Mouse (Mus musculus) inflammation-experienced regulatory T-cells, adult 6 months (primary cell): ENCODE data around the gene Espl1. TPM values are rescaled to one million over a fixed set of nuclear protein-coding genes. Genes with fewer than 3 reads are reported as not detected.

Experiments
- polyA plus RNA-seq, 3 experiments: library from polyadenylated mRNA; unstranded; fragments of 100-300 nt; shearing (Covaris generic); gene quantifications; one replicate each; pipeline ENCODE4 v1.2.1; 2017

The Espl1 gene
- polyA plus RNA-seq, 3 experiments from 2014 or later = 1.9 to 17.9 (median 3.2) TPM

Other genes starting within 250 kb of the Espl1 start
- 100 to 1,000 TPM in 2 of 3 experiments, 10 to 100 TPM in 1; 90.5 to 131 (median 129) TPM for gene Eif4b, start 222.5 kb upstream of the Espl1 start, polyA plus RNA-seq
- gene Tns2, start 195.9 kb upstream of the Espl1 start, polyA plus RNA-seq = 1 to 10 TPM; 3.3 to 4.2 (median 3.8) TPM
- 10 to 100 TPM; 32.1 to 44.8 (median 33.6) TPM for gene Spryd3, start 160.0 kb upstream of the Espl1 start, polyA plus RNA-seq
- under 1 TPM in 1 of 3 experiments, not detected in 2; 0.33 TPM for gene Igfbp6, start 151.9 kb upstream of the Espl1 start, polyA plus RNA-seq
- gene Soat2, start 145.7 kb upstream of the Espl1 start, polyA plus RNA-seq = 1 to 10 TPM in 2 of 3 experiments, under 1 TPM in 1; 0.94 to 4.9 (median 1.3) TPM
- 10 to 100 TPM; 20.3 to 33.3 (median 25.5) TPM for gene Zfp740, start 93.0 kb upstream of the Espl1 start, polyA plus RNA-seq
- 10 to 100 TPM in 2 of 3 experiments, 1 to 10 TPM in 1; 5.0 to 14.6 (median 14.0) TPM for gene Csad, start 91.5 kb upstream of the Espl1 start, polyA plus RNA-seq
- gene Itgb7, start 64.3 kb upstream of the Espl1 start, polyA plus RNA-seq = 100 to 1,000 TPM; 364 to 513 (median 397) TPM
- 10 to 100 TPM; 15.5 to 18.4 (median 18.3) TPM for gene Rarg, start 38.7 kb upstream of the Espl1 start, polyA plus RNA-seq
- not detected for gene Gm9918, start 25.7 kb upstream of the Espl1 start, polyA plus RNA-seq
- gene Mfsd5, start 16.8 kb upstream of the Espl1 start, polyA plus RNA-seq = 10 to 100 TPM; 30.8 to 33.1 (median 31.8) TPM
- 1,000 to 10,000 TPM in 2 of 3 experiments, 100 to 1,000 TPM in 1; 936 to 1,841 (median 1,443) TPM for gene Pfdn5, start 29.9 kb downstream of the Espl1 start, polyA plus RNA-seq
- 100 to 1,000 TPM; 102 to 153 (median 123) TPM for gene Myg1, start 35.4 kb downstream of the Espl1 start, polyA plus RNA-seq
- gene Aaas, start 54.5 kb downstream of the Espl1 start, polyA plus RNA-seq = 10 to 100 TPM; 39.8 to 53.2 (median 43.1) TPM
- gene Sp7, start 70.9 kb downstream of the Espl1 start, polyA plus RNA-seq = not detected
- 10 to 100 TPM; 19.1 to 23.3 (median 22.6) TPM for gene Sp1, start 109.9 kb downstream of the Espl1 start, polyA plus RNA-seq
- gene Amhr2, start 149.1 kb downstream of the Espl1 start, polyA plus RNA-seq = not detected
- gene Prr13, start 162.8 kb downstream of the Espl1 start, polyA plus RNA-seq = 1,000 to 10,000 TPM; 1,063 to 1,565 (median 1,138) TPM
- gene Pcbp2, start 174.3 kb downstream of the Espl1 start, polyA plus RNA-seq = 100 to 1,000 TPM; 156 to 225 (median 201) TPM
- gene Gm10337, start 207.5 kb downstream of the Espl1 start, polyA plus RNA-seq = not detected
- 1 to 10 TPM; 6.6 to 10.0 (median 7.5) TPM for gene Map3k12, start 220.8 kb downstream of the Espl1 start, polyA plus RNA-seq
- gene Tarbp2, start 221.9 kb downstream of the Espl1 start, polyA plus RNA-seq = 10 to 100 TPM; 22.8 to 34.5 (median 27.5) TPM
- 1 to 10 TPM; 1.1 to 6.1 (median 3.2) TPM for gene Npff, start 228.7 kb downstream of the Espl1 start, polyA plus RNA-seq